Mouse (Mus musculus) lung, adult 2 months (tissue): Measurements from ENCODE around the gene Cul5.

Experiments used
- CTCF ChIP-seq: fragments of 200-500 bp; IDR thresholded peaks from 2 replicates; pipeline ENCODE4 v1.5.1; 2011; ENCODE audit warnings: mild to moderate bottlenecking, low read length, control low read depth; ENCODE audit not compliant: insufficient read depth
- POLR2A ChIP-seq: fragments of 200-500 bp; IDR thresholded peaks from 2 replicates; pipeline ENCODE4 v1.6.1; 2011; ENCODE audit warnings: low read depth, mild to moderate bottlenecking, control low read depth, low read length, borderline replicate concordance; ENCODE audit errors: extremely low read depth

DNA sequence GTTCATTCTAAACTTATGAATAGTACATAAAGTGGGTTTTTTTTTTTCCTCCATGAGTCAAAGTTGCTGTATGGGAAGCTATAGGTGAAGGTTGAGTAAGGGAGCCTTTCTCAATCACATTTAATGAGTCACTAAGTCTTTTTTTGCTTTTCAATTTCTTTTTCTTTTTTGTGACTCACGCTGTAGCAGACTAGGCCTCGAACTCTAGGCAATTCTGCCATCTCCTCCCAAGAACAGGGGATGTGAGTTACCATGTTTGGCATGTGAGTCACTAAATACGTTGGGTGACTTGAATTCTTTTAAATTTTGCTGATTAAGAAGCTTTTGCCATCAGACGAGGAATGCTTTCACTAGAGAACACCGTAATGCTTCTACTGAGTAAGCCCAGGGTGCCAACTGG lies 26.0 kb upstream of the Cul5 start:
- TF ChIP-seq POLR2A (no peak), CTCF (no peak)
